Mouse (Mus musculus) forebrain, embryonic 11.5 days (tissue): Measurements from ENCODE around the gene Krt13. TPM values are rescaled to one million over a fixed set of nuclear protein-coding genes. Genes with fewer than 3 reads are reported as not detected.

ENCODE experiments used
- ATAC-seq: fragments of 200-750 bp; cut with Nextera tagmentation; replicated peaks from 2 replicates; pipeline ENCODE4 v1.8.0; 2017; ENCODE audit warnings: moderate TSS enrichment; ENCODE audit not compliant: low FRiP score
- DNase-seq: peaks from one replicate; pipeline ENCODE4 v3.0.0-alpha.2; 2017; ENCODE audit warnings: low spot score
- H3K27ac ChIP-seq: fragments of 300-500 bp; sonication (generic); 2 replicates; pipeline ENCODE4 v1.5.1; 2014; ENCODE audit warnings: low read depth, low read length
- H3K27me3 ChIP-seq: fragments of 300-500 bp; sonication (generic); 2 replicates; pipeline ENCODE4 v1.6.1; 2014; ENCODE audit warnings: mild to moderate bottlenecking, low read length, mixed read lengths; ENCODE audit not compliant: control insufficient read depth, insufficient read depth
- H3K36me3 ChIP-seq: fragments of 300-500 bp; sonication (generic); 2 replicates; pipeline ENCODE4 v1.6.1; 2014; ENCODE audit warnings: mild to moderate bottlenecking, low read length, moderate library complexity, mixed read lengths; ENCODE audit not compliant: control insufficient read depth, insufficient read depth
- H3K4me1 ChIP-seq: fragments of 300-500 bp; sonication (generic); replicated peaks from 2 replicates; pipeline ENCODE4 v1.6.1; 2014; ENCODE audit warnings: low read length, mixed read lengths; ENCODE audit not compliant: control insufficient read depth, insufficient read depth
- H3K4me2 ChIP-seq: fragments of 300-500 bp; sonication (generic); 2 replicates; pipeline ENCODE4 v1.6.1; 2014; ENCODE audit warnings: low read depth, mild to moderate bottlenecking, low read length, moderate library complexity, mixed read lengths; ENCODE audit not compliant: severe bottlenecking
- H3K4me3 ChIP-seq: fragments of 300-500 bp; sonication (generic); 2 replicates; pipeline ENCODE4 v1.5.1; 2014; ENCODE audit warnings: low read depth, low read length
- H3K9ac ChIP-seq: fragments of 300-500 bp; sonication (generic); 2 replicates; pipeline ENCODE4 v1.6.1; 2014; ENCODE audit warnings: low read length
- H3K9me3 ChIP-seq: fragments of 300-500 bp; sonication (generic); 2 replicates; pipeline ENCODE4 v1.6.1; 2016; ENCODE audit warnings: low read length, mixed read lengths; ENCODE audit not compliant: control insufficient read depth
- WGBS: fragments of 180-500 bp; shearing (Covaris S2); extraction: QIAGEN DNeasy Blood & Tissue Kit; methylation state at CpG from one replicate; pipeline ENCODE4 v1.1.7; 2014; 5-methylcytosine and 5-hydroxymethylcytosine counted together
- polyA plus RNA-seq: library from polyadenylated mRNA; unstranded; fragments of >200 nt; fragmentation: Nextera tagmentation; extraction: Ambion mirVana; gene quantifications from 2 replicates; pipeline ENCODE4 v1.2.1, GENCODE M21; 2014

Krt13 gene
- polyA plus RNA-seq, 1 experiment from 2014 or later = not detected

- no peak for ATAC-seq
- Histone ChIP-seq H3K4me2 (no peak overlapping the region), H3K27me3 (peaks cover 17% of the 10 kb centered on the region), H3K4me1 (peaks cover 3% of the 10 kb centered on the region; the same call in 1 of the 2 replicates), H3K4me3 (no peak overlapping the region), H3K9me3 (no peaks in the 10 kb centered on the region), H3K36me3 (no peaks in the 10 kb centered on the region), H3K27ac (no peak overlapping the region), H3K9ac (no peak overlapping the region)
- 69% methylated on average over 5 of the region's 5 CpGs for WGBS
- no peak for DNase-seq
These were observed 26.4 kb upstream of the Krt13 start for GRCm38 (mm10) chr11:100147566-100148353.

- Histone ChIP-seq H3K27ac (no peak overlapping the region), H3K9ac (no peak overlapping the region), H3K4me1 (peaks cover 3% of the 10 kb centered on the region; the same call in 1 of the 2 replicates), H3K27me3 (peaks cover 17% of the 10 kb centered on the region), H3K4me2 (peak overlapping the region; percentile 48), H3K36me3 (no peaks in the 10 kb centered on the region), H3K9me3 (no peaks in the 10 kb centered on the region), H3K4me3 (peak overlapping the region; percentile 17; the same call in 1 of the 2 replicates)
- 2% methylated on average over 13 of the region's 13 CpGs for WGBS
- DNase-seq (no peak), ATAC-seq (no peak)
These were observed 24.6 kb upstream of the Krt13 start for GRCm38 (mm10) chr11:100145858-100146560.

- Histone ChIP-seq H3K36me3 (no peaks in the 10 kb centered on the region), H3K27ac (no peak overlapping the region), H3K4me1 (peaks cover 3% of the 10 kb centered on the region; the same call in 1 of the 2 replicates), H3K4me2 (peak overlapping the region; percentile 48), H3K9me3 (no peaks in the 10 kb centered on the region), H3K4me3 (peak overlapping the region; percentile 17; the same call in 1 of the 2 replicates), H3K9ac (no peak overlapping the region), H3K27me3 (peaks cover 17% of the 10 kb centered on the region)
- ATAC-seq = no peak
- DNase-seq = no peak
- WGBS = 1% methylated on average over 20 of the region's 20 CpGs
These were observed 23.7 kb upstream of the Krt13 start for GRCm38 (mm10) chr11:100145104-100145503.

- no peak overlapping the region for H3K9ac ChIP-seq
- no peak overlapping the region for H3K4me2 ChIP-seq
- H3K4me1 ChIP-seq = peaks cover 12% of the 10 kb centered on the region; the same call in 1 of the 2 replicates
- H3K27me3 ChIP-seq = peaks cover 9% of the 10 kb centered on the region
- no peaks in the 10 kb centered on the region for H3K36me3 ChIP-seq
- no peak overlapping the region for H3K4me3 ChIP-seq
- DNase-seq = no peak
- no peaks in the 10 kb centered on the region for H3K9me3 ChIP-seq
- H3K27ac ChIP-seq = no peak overlapping the region
- no peak for ATAC-seq
- 90% methylated on average over 21 of the region's 21 CpGs for WGBS
These were observed 19.6 kb upstream of the Krt13 start for GRCm38 (mm10) chr11:100140966-100141365.

GRCm38 (mm10) chr11:100139391-100139790 is 18.0 kb upstream of the Krt13 start:
- H3K4me3 ChIP-seq = no peak overlapping the region
- no peaks in the 10 kb centered on the region for H3K36me3 ChIP-seq
- no peak for ATAC-seq
- DNase-seq = no peak
- no peaks in the 10 kb centered on the region for H3K9me3 ChIP-seq
- peaks cover 9% of the 10 kb centered on the region; the same call in 1 of the 2 replicates for H3K4me1 ChIP-seq
- H3K4me2 ChIP-seq = no peak overlapping the region
- no peak overlapping the region for H3K9ac ChIP-seq
- H3K27me3 ChIP-seq = 0 out of 2 replicates have a peak, but pooled peaks cover 2% of the 10 kb centered on the region
- no peak overlapping the region for H3K27ac ChIP-seq
- WGBS = 87% methylated on average over 2 of the region's 2 CpGs

GRCm38 (mm10) chr11:100138809-100139208 is 17.4 kb upstream of the Krt13 start:
- H3K4me2 ChIP-seq = no peak overlapping the region
- no peaks in the 10 kb centered on the region for H3K27me3 ChIP-seq
- H3K4me3 ChIP-seq = no peak overlapping the region
- H3K36me3 ChIP-seq = no peaks in the 10 kb centered on the region
- ATAC-seq (no peak), DNase-seq (no peak)
- H3K9ac ChIP-seq = no peak overlapping the region
- no peak overlapping the region for H3K27ac ChIP-seq
- H3K9me3 ChIP-seq = no peaks in the 10 kb centered on the region
- WGBS = 44% methylated on average over 7 of the region's 7 CpGs
- H3K4me1 ChIP-seq = peaks cover 9% of the 10 kb centered on the region; the same call in 1 of the 2 replicates

- H3K9ac ChIP-seq = no peak overlapping the region
- no peak for ATAC-seq
- H3K9me3 ChIP-seq = no peaks in the 10 kb centered on the region
- H3K27me3 ChIP-seq = no peaks in the 10 kb centered on the region
- no peak overlapping the region for H3K27ac ChIP-seq
- H3K36me3 ChIP-seq = no peaks in the 10 kb centered on the region
- H3K4me1 ChIP-seq = peaks cover 9% of the 10 kb centered on the region; the same call in 1 of the 2 replicates
- 50% methylated on average over 5 of the region's 5 CpGs for WGBS
- no peak for DNase-seq
- H3K4me3 ChIP-seq = no peak overlapping the region
- no peak overlapping the region for H3K4me2 ChIP-seq
These were observed 16.3 kb upstream of the Krt13 start for GRCm38 (mm10) chr11:100137693-100138092.

- no peaks in the 10 kb centered on the region for H3K9me3 ChIP-seq
- no peak overlapping the region for H3K27ac ChIP-seq
- peaks cover 9% of the 10 kb centered on the region; the same call in 1 of the 2 replicates for H3K4me1 ChIP-seq
- no peak overlapping the region for H3K9ac ChIP-seq
- no peaks in the 10 kb centered on the region for H3K36me3 ChIP-seq
- DNase-seq (no peak), ATAC-seq (no peak)
- no peaks in the 10 kb centered on the region for H3K27me3 ChIP-seq
- no peak overlapping the region for H3K4me2 ChIP-seq
- H3K4me3 ChIP-seq = no peak overlapping the region
- 63% methylated on average over 5 of the region's 5 CpGs for WGBS
These were observed 15.2 kb upstream of the Krt13 start for GRCm38 (mm10) chr11:100136559-100136958.
